Mouse (Mus musculus): Measurements from ENCODE around the gene Adam12. TPM values are rescaled to one million over a fixed set of nuclear protein-coding genes. Genes with fewer than 3 reads are reported as not detected.

Adam12 gene
- polyA plus RNA-seq, 1 experiment, result 1.4 TPM

DNA sequence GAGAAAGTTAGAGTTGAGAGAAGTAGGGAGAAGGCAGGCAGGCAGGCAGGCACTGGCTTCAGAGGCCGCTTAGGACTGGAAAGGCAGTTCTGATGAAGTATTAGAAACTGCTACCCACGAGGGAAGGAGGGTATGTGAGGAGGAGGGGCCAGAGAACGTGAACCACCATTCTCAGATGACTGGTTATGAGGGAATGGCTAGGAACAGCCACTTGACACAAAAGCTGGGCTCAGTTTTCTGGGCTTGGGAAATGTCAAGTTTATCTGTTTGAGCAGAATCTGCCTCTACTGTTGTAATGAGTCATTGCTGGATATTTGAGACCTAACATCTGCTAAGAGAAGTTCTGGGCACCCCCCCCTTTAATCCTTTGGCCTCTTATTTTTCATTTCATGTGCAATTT lies 64.4 kb downstream of the Adam12 start:
- Histone ChIP-seq H3K4me3 (replicated peaks; ENCODE audit: insufficient read depth, low read depth, low read length) (no peak overlapping the region), H3K27me3 (ENCODE audit: control insufficient read depth, insufficient read depth, low read length) (no peaks in the 10 kb centered on the region), H3K27ac (ENCODE audit: insufficient read depth, low read length) (no peak overlapping the region), H3K4me1 (ENCODE audit: control insufficient read depth, insufficient read depth, low read length) (no peaks in the 10 kb centered on the region)
- 66% methylated on average over 3 of the region's 3 CpGs for WGBS
- TF ChIP-seq POLR2A (IDR thresholded peaks at IDR 0.05; ENCODE audit: borderline replicate concordance, insufficient read depth, low read length), result no peak
- no peak for TF ChIP-seq CTCF (IDR thresholded peaks at IDR 0.05; ENCODE audit: borderline replicate concordance, insufficient read depth, low read depth, low read length)
- DNase-seq, result no peak

DNA sequence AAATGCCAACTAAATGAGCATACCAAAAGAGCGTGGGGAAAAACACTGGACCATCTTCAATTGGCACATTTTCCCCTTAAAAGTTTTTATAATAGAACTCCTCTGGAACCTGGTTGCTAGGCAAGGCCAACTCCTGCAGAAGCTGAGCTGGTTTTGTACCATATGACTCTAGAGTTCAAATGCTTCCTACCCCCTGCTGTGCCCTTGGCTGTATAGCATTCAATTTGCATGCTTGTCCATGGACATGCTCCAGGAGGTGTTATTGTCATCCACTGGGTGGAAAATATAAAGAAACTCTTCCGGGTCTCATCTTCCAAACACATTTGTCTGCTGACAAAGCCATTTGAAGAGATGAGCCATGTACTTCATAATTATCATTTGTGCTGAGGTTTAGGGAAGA lies 68.2 kb downstream of the Adam12 start:
- DNase-seq, result no peak
- WGBS, result 46% methylated on average over 2 of the region's 2 CpGs
- Histone ChIP-seq H3K27ac (ENCODE audit: insufficient read depth, low read length) (no peak overlapping the region), H3K4me1 (ENCODE audit: control insufficient read depth, insufficient read depth, low read length) (no peaks in the 10 kb centered on the region), H3K27me3 (ENCODE audit: control insufficient read depth, insufficient read depth, low read length) (no peaks in the 10 kb centered on the region), H3K4me3 (replicated peaks; ENCODE audit: insufficient read depth, low read depth, low read length) (no peak overlapping the region)
- TF ChIP-seq CTCF (IDR thresholded peaks at IDR 0.05; ENCODE audit: borderline replicate concordance, insufficient read depth, low read depth, low read length) (no peak), POLR2A (IDR thresholded peaks at IDR 0.05; ENCODE audit: borderline replicate concordance, insufficient read depth, low read length) (no peak)

DNA sequence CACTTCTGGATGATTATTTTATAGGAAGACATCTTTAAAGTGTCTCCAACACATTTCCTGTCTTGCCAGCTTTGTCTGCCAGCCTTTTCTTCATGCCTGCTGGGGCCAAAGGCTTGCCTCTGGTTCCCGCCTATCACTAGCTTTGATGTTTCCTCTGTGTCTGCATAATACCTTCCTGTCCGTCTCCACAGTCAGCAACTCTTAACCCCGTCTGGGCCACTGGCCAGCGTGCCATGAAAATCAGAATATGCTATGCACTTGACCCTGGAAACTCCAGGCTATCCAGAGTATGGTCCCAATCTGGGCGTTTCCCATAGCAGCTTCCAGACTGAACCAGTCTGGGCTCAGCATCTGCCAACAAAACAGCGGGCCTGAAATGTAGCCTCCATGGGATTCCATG lies 69.1 kb downstream of the Adam12 start:
- Histone ChIP-seq H3K27ac (ENCODE audit: insufficient read depth, low read length) (no peak overlapping the region), H3K4me3 (replicated peaks; ENCODE audit: insufficient read depth, low read depth, low read length) (no peak overlapping the region), H3K27me3 (ENCODE audit: control insufficient read depth, insufficient read depth, low read length) (no peaks in the 10 kb centered on the region), H3K4me1 (ENCODE audit: control insufficient read depth, insufficient read depth, low read length) (no peaks in the 10 kb centered on the region)
- no peak for DNase-seq
- 47% methylated on average over 6 of the region's 6 CpGs for WGBS
- no peak for TF ChIP-seq CTCF (IDR thresholded peaks at IDR 0.05; ENCODE audit: borderline replicate concordance, insufficient read depth, low read depth, low read length)
- TF ChIP-seq POLR2A (IDR thresholded peaks at IDR 0.05; ENCODE audit: borderline replicate concordance, insufficient read depth, low read length), result no peak

DNA sequence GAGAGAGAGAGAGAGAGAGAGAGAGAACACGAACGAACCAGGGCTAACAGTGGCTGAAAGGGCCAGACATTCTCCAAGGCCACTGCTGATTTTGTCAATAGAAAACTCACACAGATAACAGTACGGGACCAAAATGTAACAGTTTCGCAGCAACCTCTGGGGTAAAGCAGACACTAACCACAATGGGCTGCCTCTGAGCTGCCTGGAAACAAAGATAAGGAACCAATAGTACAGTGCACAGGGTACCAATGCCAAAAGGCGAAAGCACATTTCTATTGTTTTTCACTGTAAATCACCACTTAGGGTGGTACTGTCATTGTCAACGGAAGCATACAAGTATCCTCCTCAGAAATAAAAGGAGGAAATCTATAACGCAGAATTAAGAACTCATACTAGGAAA lies 72.3 kb downstream of the Adam12 start:
- H3K4me3 ChIP-seq (replicated peaks; ENCODE audit: insufficient read depth, low read depth, low read length), result no peak overlapping the region
- whole genome bisulfite sequencing, result 89% methylated on average over 7 of the region's 7 CpGs
- no peak for DNase-seq
- H3K27ac ChIP-seq (ENCODE audit: insufficient read depth, low read length), result no peak overlapping the region
- TF ChIP-seq POLR2A (IDR thresholded peaks at IDR 0.05; ENCODE audit: borderline replicate concordance, insufficient read depth, low read length) (no peak), CTCF (IDR thresholded peaks at IDR 0.05; ENCODE audit: borderline replicate concordance, insufficient read depth, low read depth, low read length) (no peak)
- H3K27me3 ChIP-seq (ENCODE audit: control insufficient read depth, insufficient read depth, low read length), result no peaks in the 10 kb centered on the region
- H3K4me1 ChIP-seq (ENCODE audit: control insufficient read depth, insufficient read depth, low read length), result no peaks in the 10 kb centered on the region

DNA sequence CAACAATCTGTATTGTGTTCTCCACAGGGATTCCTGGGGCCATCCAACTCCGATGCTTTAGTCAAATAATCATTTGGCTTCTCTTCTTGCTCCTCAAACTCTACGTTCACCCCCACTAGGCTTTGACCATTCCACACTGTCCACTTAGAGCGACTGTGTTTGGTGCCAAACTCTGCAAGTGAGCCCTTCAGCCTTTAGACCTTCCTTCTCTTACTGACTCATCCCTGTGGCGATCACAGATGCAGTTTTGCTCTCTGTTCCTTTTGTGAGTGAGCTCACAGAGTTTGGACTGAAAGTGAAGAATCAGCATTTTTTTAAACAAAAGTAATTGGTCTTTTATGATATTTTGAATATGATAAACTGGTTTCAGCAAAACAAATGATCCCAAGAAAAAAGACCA lies 80.6 kb downstream of the Adam12 start:
- DNase-seq, result no peak
- H3K4me1 ChIP-seq (ENCODE audit: control insufficient read depth, insufficient read depth, low read length), result no peaks in the 10 kb centered on the region
- H3K4me3 ChIP-seq (replicated peaks; ENCODE audit: insufficient read depth, low read depth, low read length), result no peak overlapping the region
- 62% methylated on average over 4 of the region's 4 CpGs for WGBS
- TF ChIP-seq CTCF (IDR thresholded peaks at IDR 0.05; ENCODE audit: borderline replicate concordance, insufficient read depth, low read depth, low read length) (no peak), POLR2A (IDR thresholded peaks at IDR 0.05; ENCODE audit: borderline replicate concordance, insufficient read depth, low read length) (no peak)
- no peak overlapping the region for H3K27ac ChIP-seq (ENCODE audit: insufficient read depth, low read length)
- H3K27me3 ChIP-seq (ENCODE audit: control insufficient read depth, insufficient read depth, low read length), result no peaks in the 10 kb centered on the region

DNA sequence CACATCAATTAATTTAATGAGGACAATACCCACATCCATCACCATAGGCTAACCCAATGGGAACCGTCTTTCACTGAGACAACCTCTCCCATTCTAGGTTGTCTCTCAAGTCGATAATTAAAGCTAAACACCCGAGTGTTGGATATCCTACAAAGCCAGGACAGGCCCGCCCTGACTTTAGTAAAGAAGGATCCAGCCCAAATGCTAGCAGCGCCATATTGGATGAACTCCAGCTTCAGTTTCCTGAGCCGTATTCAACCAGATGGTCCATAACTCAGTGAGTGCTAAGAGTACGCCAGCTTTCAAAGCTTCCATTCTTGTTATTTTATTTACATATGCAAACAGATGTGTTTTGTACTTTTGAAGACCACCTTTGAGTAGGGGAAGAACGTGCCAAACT lies 81.6 kb downstream of the Adam12 start:
- Histone ChIP-seq H3K4me1 (ENCODE audit: control insufficient read depth, insufficient read depth, low read length) (no peaks in the 10 kb centered on the region), H3K27ac (ENCODE audit: insufficient read depth, low read length) (no peak overlapping the region), H3K4me3 (replicated peaks; ENCODE audit: insufficient read depth, low read depth, low read length) (no peak overlapping the region), H3K27me3 (ENCODE audit: control insufficient read depth, insufficient read depth, low read length) (no peaks in the 10 kb centered on the region)
- WGBS, result 29% methylated on average over 8 of the region's 8 CpGs
- no peak for TF ChIP-seq CTCF (IDR thresholded peaks at IDR 0.05; ENCODE audit: borderline replicate concordance, insufficient read depth, low read depth, low read length)
- TF ChIP-seq POLR2A (IDR thresholded peaks at IDR 0.05; ENCODE audit: borderline replicate concordance, insufficient read depth, low read length), result no peak
- no peak for DNase-seq

DNA sequence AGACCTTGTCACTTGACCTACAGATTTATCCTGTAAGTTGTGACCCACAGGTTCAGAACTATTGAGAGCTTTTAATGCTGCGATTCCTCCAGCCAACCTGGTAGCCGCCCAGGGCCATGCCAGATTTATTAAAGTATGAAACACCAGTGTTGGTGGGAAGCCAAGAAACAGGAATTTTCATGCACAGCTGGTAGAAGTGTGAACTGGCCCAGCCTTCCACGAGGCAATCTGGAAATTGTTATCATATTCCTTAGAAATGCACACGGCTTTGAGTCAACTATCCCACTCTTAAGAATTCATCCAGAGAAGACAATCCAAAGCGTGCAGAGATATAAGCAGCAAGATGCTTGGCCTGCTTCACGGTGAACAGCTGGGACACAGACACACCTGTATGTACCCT lies 82.6 kb downstream of the Adam12 start:
- Histone ChIP-seq H3K4me1 (ENCODE audit: control insufficient read depth, insufficient read depth, low read length) (no peaks in the 10 kb centered on the region), H3K27me3 (ENCODE audit: control insufficient read depth, insufficient read depth, low read length) (no peaks in the 10 kb centered on the region), H3K27ac (ENCODE audit: insufficient read depth, low read length) (no peak overlapping the region), H3K4me3 (replicated peaks; ENCODE audit: insufficient read depth, low read depth, low read length) (no peak overlapping the region)
- 71% methylated on average over 6 of the region's 6 CpGs for WGBS
- DNase-seq, result no peak
- TF ChIP-seq CTCF (IDR thresholded peaks at IDR 0.05; ENCODE audit: borderline replicate concordance, insufficient read depth, low read depth, low read length), result no peak
- no peak for TF ChIP-seq POLR2A (IDR thresholded peaks at IDR 0.05; ENCODE audit: borderline replicate concordance, insufficient read depth, low read length)

DNA sequence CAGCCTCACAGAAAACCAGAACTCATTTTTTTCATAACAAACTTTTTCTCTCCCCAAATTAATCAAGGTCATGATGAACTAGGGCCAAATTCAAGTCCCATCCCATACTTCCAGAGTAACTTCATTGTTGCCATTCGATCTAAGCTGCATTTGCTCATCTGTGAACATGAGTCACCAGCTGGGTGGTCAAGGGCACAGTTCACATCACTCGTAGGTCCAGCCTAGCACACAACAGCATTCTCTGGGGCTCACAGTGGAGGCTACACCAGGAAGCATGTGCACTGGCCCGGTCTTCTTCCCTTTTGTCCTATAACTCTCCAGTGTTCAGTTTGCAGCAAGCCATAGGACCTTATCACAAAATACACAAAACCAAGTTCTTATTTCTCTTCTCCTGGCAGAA lies 84.4 kb downstream of the Adam12 start:
- no peak overlapping the region for H3K4me3 ChIP-seq (replicated peaks; ENCODE audit: insufficient read depth, low read depth, low read length)
- no peak for TF ChIP-seq POLR2A (IDR thresholded peaks at IDR 0.05; ENCODE audit: borderline replicate concordance, insufficient read depth, low read length)
- no peak for TF ChIP-seq CTCF (IDR thresholded peaks at IDR 0.05; ENCODE audit: borderline replicate concordance, insufficient read depth, low read depth, low read length)
- WGBS, result 84% methylated on average over 3 of the region's 3 CpGs
- H3K27ac ChIP-seq (ENCODE audit: insufficient read depth, low read length), result no peak overlapping the region
- no peak for DNase-seq
- no peaks in the 10 kb centered on the region for H3K27me3 ChIP-seq (ENCODE audit: control insufficient read depth, insufficient read depth, low read length)
- no peaks in the 10 kb centered on the region for H3K4me1 ChIP-seq (ENCODE audit: control insufficient read depth, insufficient read depth, low read length)

Data from cerebellum, adult 2 months (tissue).